Mouse (Mus musculus) hindbrain, embryonic 14.5 days (tissue): ENCODE measurements at regions not wholly inside any gene's neighbourhood (a gene's known extent, or its start where the extent isn't known, plus 50 kb on each side); places are given as distances from the start of the nearest gene placed in this dataset.

ENCODE experiments used
- ATAC-seq: fragments of 200-750 bp; cut with Nextera tagmentation; 2 replicates; pipeline ENCODE4 v1.8.0; 2017; ENCODE audit warnings: moderate number of reproducible peaks, mild to moderate bottlenecking, moderate TSS enrichment, moderate library complexity; ENCODE audit not compliant: low FRiP score
- DNase-seq: peaks from one replicate; pipeline ENCODE4 v3.0.0-alpha.2; 2015; ENCODE audit warnings: low spot score
- H3K27ac ChIP-seq: fragments of 300-500 bp; sonication (generic); 2 replicates; pipeline ENCODE4 v1.5.1; 2014; ENCODE audit warnings: mild to moderate bottlenecking, moderate library complexity
- H3K27me3 ChIP-seq: fragments of 300-500 bp; sonication (generic); 2 replicates; pipeline ENCODE4 v1.6.1; 2014; ENCODE audit warnings: mild to moderate bottlenecking, low read length, mixed read lengths; ENCODE audit not compliant: control insufficient read depth, insufficient read depth
- H3K36me3 ChIP-seq: fragments of 300-500 bp; sonication (generic); replicated peaks from 2 replicates; pipeline ENCODE4 v1.6.1; 2014; ENCODE audit not compliant: control insufficient read depth, insufficient read depth
- H3K4me1 ChIP-seq: fragments of 300-500 bp; sonication (generic); replicated peaks from 2 replicates; pipeline ENCODE4 v1.6.1; 2014; ENCODE audit warnings: antibody characterized with exemption, low read length, mixed read lengths; ENCODE audit not compliant: control insufficient read depth, insufficient read depth
- H3K4me2 ChIP-seq: fragments of 300-500 bp; sonication (generic); replicated peaks from 2 replicates; pipeline ENCODE4 v1.6.1; 2014; ENCODE audit warnings: mild to moderate bottlenecking, moderate library complexity
- H3K4me3 ChIP-seq: fragments of 300-500 bp; sonication (generic); replicated peaks from 2 replicates; pipeline ENCODE4 v1.5.1; 2014; ENCODE audit warnings: mild to moderate bottlenecking, low read length
- H3K9ac ChIP-seq: fragments of 300-500 bp; sonication (generic); 2 replicates; pipeline ENCODE4 v1.6.1; 2014
- H3K9me3 ChIP-seq: fragments of 300-500 bp; sonication (generic); 2 replicates; pipeline ENCODE4 v1.6.1; 2016; ENCODE audit warnings: low read length; ENCODE audit not compliant: control insufficient read depth
- WGBS: fragments of 180-500 bp; shearing (Covaris S2); extraction: QIAGEN DNeasy Blood & Tissue Kit; methylation state at CpG from one replicate; pipeline ENCODE4 v1.1.7; 2014; 5-methylcytosine and 5-hydroxymethylcytosine counted together

- Histone ChIP-seq H3K9ac (no peak overlapping the region), H3K27ac (no peak overlapping the region), H3K36me3 (no peaks in the 10 kb centered on the region), H3K4me3 (no peak overlapping the region), H3K9me3 (no peaks in the 10 kb centered on the region), H3K27me3 (no peaks in the 10 kb centered on the region), H3K4me2 (no peak overlapping the region), H3K4me1 (no peaks in the 10 kb centered on the region)
- 81% methylated on average over 5 of the region's 5 CpGs for WGBS
- DNase-seq (no peak), ATAC-seq (no peak)
Observed at GRCm38 (mm10) chr2:51279396-51280045, 130.6 kb upstream of the Rnd3 start.

- Histone ChIP-seq H3K4me1 (no peaks in the 10 kb centered on the region), H3K4me2 (no peak overlapping the region), H3K27me3 (no peaks in the 10 kb centered on the region), H3K9me3 (no peaks in the 10 kb centered on the region), H3K36me3 (no peaks in the 10 kb centered on the region), H3K27ac (no peak overlapping the region), H3K9ac (no peak overlapping the region), H3K4me3 (no peak overlapping the region)
- no peak for ATAC-seq
- 70% methylated on average over 1 of the region's 1 CpGs for WGBS
- no peak for DNase-seq
Observed at GRCm38 (mm10) chr2:51278824-51279223, 129.9 kb upstream of the Rnd3 start.

- no peaks in the 10 kb centered on the region for H3K9me3 ChIP-seq
- no peak for DNase-seq
- H3K9ac ChIP-seq, result no peak overlapping the region
- H3K4me2 ChIP-seq, result no peak overlapping the region
- ATAC-seq, result no peak
- H3K36me3 ChIP-seq, result no peaks in the 10 kb centered on the region
- no peak overlapping the region for H3K27ac ChIP-seq
- H3K4me3 ChIP-seq, result no peak overlapping the region
- no peaks in the 10 kb centered on the region for H3K4me1 ChIP-seq
- 90% methylated on average over 4 of the region's 4 CpGs for WGBS
- no peaks in the 10 kb centered on the region for H3K27me3 ChIP-seq
Observed at GRCm38 (mm10) chr2:51278356-51278755, 129.4 kb upstream of the Rnd3 start.

- Histone ChIP-seq H3K4me1 (no peaks in the 10 kb centered on the region), H3K27me3 (no peaks in the 10 kb centered on the region), H3K27ac (no peak overlapping the region), H3K9ac (no peak overlapping the region), H3K9me3 (no peaks in the 10 kb centered on the region), H3K36me3 (no peaks in the 10 kb centered on the region), H3K4me3 (no peak overlapping the region), H3K4me2 (no peak overlapping the region)
- ATAC-seq, result no peak
- no peak for DNase-seq
- whole genome bisulfite sequencing, result 90% methylated on average over 2 of the region's 2 CpGs
Observed at GRCm38 (mm10) chr2:51276591-51276990, 127.7 kb upstream of the Rnd3 start.

- DNase-seq (no peak), ATAC-seq (no peak)
- H3K4me3 ChIP-seq, result no peak overlapping the region
- no peaks in the 10 kb centered on the region for H3K27me3 ChIP-seq
- no peak overlapping the region for H3K4me2 ChIP-seq
- 81% methylated on average over 5 of the region's 5 CpGs for WGBS
- H3K36me3 ChIP-seq, result no peaks in the 10 kb centered on the region
- no peak overlapping the region for H3K9ac ChIP-seq
- H3K9me3 ChIP-seq, result no peaks in the 10 kb centered on the region
- H3K4me1 ChIP-seq, result no peaks in the 10 kb centered on the region
- H3K27ac ChIP-seq, result no peak overlapping the region
Observed at GRCm38 (mm10) chr2:51273300-51273699, 124.4 kb upstream of the Rnd3 start.

- no peak for DNase-seq
- Histone ChIP-seq H3K36me3 (no peaks in the 10 kb centered on the region), H3K9ac (no peak overlapping the region), H3K4me2 (no peak overlapping the region), H3K27ac (no peak overlapping the region), H3K4me3 (no peak overlapping the region), H3K9me3 (no peaks in the 10 kb centered on the region), H3K4me1 (no peaks in the 10 kb centered on the region), H3K27me3 (no peaks in the 10 kb centered on the region)
- no peak for ATAC-seq
- WGBS, result 78% methylated on average over 2 of the region's 2 CpGs
Observed at GRCm38 (mm10) chr2:51268532-51268931, 119.6 kb upstream of the Rnd3 start.

- Histone ChIP-seq H3K4me3 (no peak overlapping the region), H3K27ac (no peak overlapping the region), H3K27me3 (no peaks in the 10 kb centered on the region), H3K9me3 (no peaks in the 10 kb centered on the region), H3K4me2 (no peak overlapping the region), H3K36me3 (no peaks in the 10 kb centered on the region), H3K9ac (no peak overlapping the region), H3K4me1 (no peaks in the 10 kb centered on the region)
- ATAC-seq, result no peak
- DNase-seq, result no peak
- WGBS, result 62% methylated on average over 5 of the region's 5 CpGs
Observed at GRCm38 (mm10) chr2:51267662-51268061, 118.8 kb upstream of the Rnd3 start.

GRCm38 (mm10) chr2:51262506-51262905 lies 113.6 kb upstream of the Rnd3 start:
- DNase-seq (no peak), ATAC-seq (no peak)
- H3K9ac ChIP-seq, result no peak overlapping the region
- H3K27ac ChIP-seq, result no peak overlapping the region
- no peaks in the 10 kb centered on the region for H3K36me3 ChIP-seq
- no peaks in the 10 kb centered on the region for H3K27me3 ChIP-seq
- 66% methylated on average over 1 of the region's 1 CpGs for whole genome bisulfite sequencing
- no peak overlapping the region for H3K4me3 ChIP-seq
- H3K9me3 ChIP-seq, result no peaks in the 10 kb centered on the region
- H3K4me1 ChIP-seq, result no peaks in the 10 kb centered on the region
- no peak overlapping the region for H3K4me2 ChIP-seq

- Histone ChIP-seq H3K9me3 (no peaks in the 10 kb centered on the region), H3K4me2 (no peak overlapping the region), H3K4me1 (no peaks in the 10 kb centered on the region), H3K9ac (no peak overlapping the region), H3K4me3 (no peak overlapping the region), H3K36me3 (no peaks in the 10 kb centered on the region), H3K27ac (no peak overlapping the region), H3K27me3 (no peaks in the 10 kb centered on the region)
- WGBS, result 34% methylated on average over 6 of the region's 6 CpGs
- peak; percentile 60; the same call in 1 of the 2 replicates for ATAC-seq
- no peak for DNase-seq
Observed at GRCm38 (mm10) chr2:51250798-51251197, 101.9 kb upstream of the Rnd3 start.

GRCm38 (mm10) chr2:51241573-51241972 lies 92.7 kb upstream of the Rnd3 start:
- WGBS, result 49% methylated on average over 5 of the region's 5 CpGs
- ATAC-seq (no peak), DNase-seq (no peak)
- no peaks in the 10 kb centered on the region for H3K9me3 ChIP-seq
- no peak overlapping the region for H3K9ac ChIP-seq
- no peaks in the 10 kb centered on the region for H3K27me3 ChIP-seq
- no peak overlapping the region for H3K4me2 ChIP-seq
- H3K27ac ChIP-seq, result no peak overlapping the region
- no peak overlapping the region for H3K4me3 ChIP-seq
- H3K36me3 ChIP-seq, result no peaks in the 10 kb centered on the region
- H3K4me1 ChIP-seq, result peaks cover 11% of the 10 kb centered on the region; the same call in 1 of the 2 replicates
